In genomic region chr11:51915656-51916032, GRCm38 (mm10) we compare ENCODE assay signal across 7 mouse cellular contexts. TPM values are rescaled to one million over a fixed set of nuclear protein-coding genes. Genes with fewer than 3 reads are reported as not detected.
DNase-seq lines count a peak whose midpoint lies in the region; ATAC-seq and TF ChIP-seq lines count a peak whose summit lies in the region.

No protein-coding gene starts in this region.

- TF ChIP-seq EP300 in liver, embryonic 14.5 days (IDR thresholded peaks at IDR 0.05; ENCODE audit: low read depth): no peak
- no peak for TF ChIP-seq EP300 in stomach, postnatal 0 days (optimal IDR thresholded peaks at IDR 0.05)

- no peaks in the 10 kb centered on the region for H3K27me3 ChIP-seq in forebrain, embryonic 14.5 days (replicated peaks; ENCODE audit: control insufficient read depth, insufficient read depth, low read length)
- H3K27me3 ChIP-seq in liver, embryonic 14.5 days (ENCODE audit: control insufficient read depth, insufficient read depth, low read length): no peaks in the 10 kb centered on the region
- no peaks in the 10 kb centered on the region for H3K27me3 ChIP-seq in stomach, postnatal 0 days (ENCODE audit: control insufficient read depth, insufficient read depth, low read length)

- peak overlapping the region; percentile 50 for H3K4me2 ChIP-seq in forebrain, embryonic 14.5 days (ENCODE audit: low read length)
- H3K4me2 ChIP-seq in liver, embryonic 14.5 days (ENCODE audit: low read depth): peak overlapping the region; percentile 53
- H3K4me2 ChIP-seq in stomach, postnatal 0 days (replicated peaks; ENCODE audit: low read depth): peak overlapping the region; percentile 70

- H3K9me3 ChIP-seq in forebrain, embryonic 14.5 days (replicated peaks; ENCODE audit: control insufficient read depth, low read length): no peaks in the 10 kb centered on the region
- no peaks in the 10 kb centered on the region for H3K9me3 ChIP-seq in liver, embryonic 14.5 days (ENCODE audit: control insufficient read depth, low read length)
- no peaks in the 10 kb centered on the region for H3K9me3 ChIP-seq in stomach, postnatal 0 days (ENCODE audit: control insufficient read depth, low read length)

- no peak overlapping the region for H3K9ac ChIP-seq in forebrain, embryonic 14.5 days (ENCODE audit: low read length)
- no peak overlapping the region for H3K9ac ChIP-seq in liver, embryonic 14.5 days (replicated peaks)
- H3K9ac ChIP-seq in stomach, postnatal 0 days (ENCODE audit: low read length): peak overlapping the region; percentile 18; the same call in 1 of the 2 replicates

- H3K27ac ChIP-seq in forebrain, embryonic 14.5 days (ENCODE audit: low read depth, low read length): no peak overlapping the region
- H3K27ac ChIP-seq in liver, embryonic 14.5 days: no peak overlapping the region
- peak overlapping the region; percentile 95 for H3K27ac ChIP-seq in stomach, postnatal 0 days (replicated peaks)

- H3K4me1 ChIP-seq in forebrain, embryonic 14.5 days (ENCODE audit: control insufficient read depth, insufficient read depth, low read length): peaks cover 8% of the 10 kb centered on the region; the same call in 1 of the 2 replicates
- H3K4me1 ChIP-seq in liver, embryonic 14.5 days (replicated peaks; ENCODE audit: control insufficient read depth in 2 of 2, insufficient read depth in 2 of 2, low read length in 1 of 2): peaks cover 2 to 4% of the 10 kb centered on the region in 2 experiments; a peak in 2 of 4 replicates
- no peaks in the 10 kb centered on the region for H3K4me1 ChIP-seq in stomach, postnatal 0 days (replicated peaks; ENCODE audit: control insufficient read depth, insufficient read depth)

- peak; percentile 34; the same call in 1 of the 2 replicates for ATAC-seq in forebrain, embryonic 14.5 days
- ATAC-seq in liver, embryonic 14.5 days (ENCODE audit: insufficient read depth): peak; percentile 19; the same call in 1 of the 2 replicates
- ATAC-seq in stomach, postnatal 0 days (ENCODE audit: low FRiP score, low TSS enrichment): peak; percentile 45; the same call in 1 of the 2 replicates
- no peak for ATAC-seq in cerebellum, adult (ENCODE audit: insufficient number of reproducible peaks, low FRiP score, low TSS enrichment)

- 11% methylated on average over 8 of the region's 8 CpGs for WGBS in forebrain, embryonic 14.5 days
- WGBS in liver, embryonic 14.5 days (ENCODE audit: insufficient replicate concordance): 24% methylated on average over 8 of the region's 8 CpGs
- WGBS in stomach, postnatal 0 days: 6% methylated on average over 8 of the region's 8 CpGs

- H3K4me3 ChIP-seq in forebrain, embryonic 14.5 days (ENCODE audit: low read depth, low read length): no peak overlapping the region
- peak overlapping the region in 1 of 2 experiments; percentile 23; a peak in 1 of 4 replicates for H3K4me3 ChIP-seq in liver, embryonic 14.5 days (ENCODE audit: insufficient read depth in 1 of 2, low read depth in 2 of 2, low read length in 2 of 2)
- H3K4me3 ChIP-seq in stomach, postnatal 0 days (ENCODE audit: low read depth, low read length): peak overlapping the region; percentile 32; the same call in 1 of the 2 replicates

- peak; percentile 5 to 24 for DNase-seq in urinary bladder, adult 18-20 months (ENCODE audit: low spot score in 2 of 2)
- DNase-seq in urinary bladder, postnatal 14 days (ENCODE audit: low spot score): no peak
- DNase-seq in forebrain, embryonic 14.5 days (ENCODE audit: low spot score): no peak
- DNase-seq in liver, embryonic 14.5 days (ENCODE audit: low read depth in 3 of 3, low spot score in 3 of 3): no peak
- DNase-seq in stomach, postnatal 0 days (ENCODE audit: low spot score): no peak
- no peak for DNase-seq in layer of hippocampus, adult 18-20 months (ENCODE audit: low spot score in 2 of 2)

- H3K36me3 ChIP-seq in forebrain, embryonic 14.5 days (ENCODE audit: control insufficient read depth, insufficient read depth, low read length): no peaks in the 10 kb centered on the region
- H3K36me3 ChIP-seq in liver, embryonic 14.5 days (replicated peaks; ENCODE audit: control insufficient read depth, insufficient read depth, low read depth): no peaks in the 10 kb centered on the region
- H3K36me3 ChIP-seq in stomach, postnatal 0 days (ENCODE audit: control insufficient read depth, insufficient read depth, low read length): no peaks in the 10 kb centered on the region

- no peak for TF ChIP-seq CTCF in liver, embryonic 14.5 days (IDR thresholded peaks at IDR 0.05; ENCODE audit: low read depth)
- TF ChIP-seq CTCF in stomach, postnatal 0 days (IDR thresholded peaks at IDR 0.05; ENCODE audit: low read depth): no peak

RNA-seq across cellular contexts. Expression of gene Cdkn2aipnl, which starts 51.8 kb away (rescaled TPM):
- 117 and 121 TPM in 2 replicates for polyA plus RNA-seq in forebrain, embryonic 14.5 days (2014; fragmentation: Nextera tagmentation; extraction: Ambion mirVana)
- 19.0 and 20.4 TPM in 2 replicates for polyA plus RNA-seq in liver, embryonic 14.5 days (2012; rRNA removed)
- 53.5 and 55.5 TPM in 2 replicates for polyA plus RNA-seq in liver, embryonic 14.5 days (2014; fragmentation: Nextera tagmentation; extraction: Ambion mirVana)
- polyA plus RNA-seq in stomach, postnatal 0 days (2015; fragmentation: Nextera tagmentation; extraction: Ambion mirVana): 43.0 and 46.9 TPM in 2 replicates
- total RNA-seq in layer of hippocampus, adult 18-20 months (2021): 10 to 100 TPM; 40.6 to 44.1 TPM

RNA-seq across cellular contexts. Expression of gene Jade2, which starts 58.2 kb away (rescaled TPM):
- polyA plus RNA-seq in forebrain, embryonic 14.5 days (2014; fragmentation: Nextera tagmentation; extraction: Ambion mirVana): 0.20 and 0.23 TPM in 2 replicates
- polyA plus RNA-seq in liver, embryonic 14.5 days (2012; rRNA removed): 0.63 and 0.77 TPM in 2 replicates
- polyA plus RNA-seq in liver, embryonic 14.5 days (2014; fragmentation: Nextera tagmentation; extraction: Ambion mirVana): 0.42 and 0.46 TPM in 2 replicates
- 1.2 and 1.3 TPM in 2 replicates for polyA plus RNA-seq in stomach, postnatal 0 days (2015; fragmentation: Nextera tagmentation; extraction: Ambion mirVana)
- total RNA-seq in layer of hippocampus, adult 18-20 months (2021): 10 to 100 TPM; 54.5 to 60.0 TPM

Comparison
In these comparisons a context has a peak if more than half of its experiments do, and no peak if none do; other contexts are left out.
1. DNase-seq: peak in urinary bladder, adult 18-20 months (2 of 2); none in urinary bladder, postnatal 14 days (single experiment), forebrain, embryonic 14.5 days (single experiment), liver, embryonic 14.5 days (0 of 3), stomach, postnatal 0 days (single experiment) and layer of hippocampus, adult 18-20 months (0 of 2).
2. Peak in every context shown above with its lines, with median percentiles within 50 percentile points of each other: H3K4me2 ChIP-seq.